Mouse (Mus musculus) heart, embryonic 13.5 days (tissue): Measurements from ENCODE around the gene Hist2h2ac. TPM values are rescaled to one million over a fixed set of nuclear protein-coding genes. Genes with fewer than 3 reads are reported as not detected.
A peak's percentile ranks its signal among the peaks of the same experiment; 100 is the strongest.
"Not testable (repeated sequence)": the region's sequence is repeated elsewhere in the genome, so short reads cannot be mapped to it uniquely, and the experiment has no call there.

Source experiments
- ATAC-seq: fragments of 200-750 bp; cut with Nextera tagmentation; 2 replicates; pipeline ENCODE4 v1.8.0; 2017; ENCODE audit warnings: moderate TSS enrichment; ENCODE audit not compliant: insufficient number of reproducible peaks, low FRiP score, low TSS enrichment; ENCODE audit errors: extremely low read depth
- H3K27ac ChIP-seq: fragments of 300-500 bp; sonication (generic); replicated peaks from 2 replicates; pipeline ENCODE4 v1.5.1; 2015; ENCODE audit warnings: moderate library complexity, mild to moderate bottlenecking, inconsistent platforms
- H3K27me3 ChIP-seq: fragments of 300-500 bp; sonication (generic); replicated peaks from 2 replicates; pipeline ENCODE4 v1.6.1; 2015; ENCODE audit warnings: mild to moderate bottlenecking, inconsistent platforms
- H3K36me3 ChIP-seq: fragments of 300-500 bp; sonication (generic); 2 replicates; pipeline ENCODE4 v1.6.1; 2015; ENCODE audit warnings: mild to moderate bottlenecking, inconsistent platforms
- H3K4me1 ChIP-seq: fragments of 300-500 bp; sonication (generic); 2 replicates; pipeline ENCODE4 v1.6.1; 2015; ENCODE audit warnings: inconsistent platforms
- H3K4me2 ChIP-seq: fragments of 300-500 bp; sonication (generic); 2 replicates; pipeline ENCODE4 v1.6.1; 2015; ENCODE audit warnings: inconsistent platforms, mild to moderate bottlenecking, moderate library complexity
- H3K4me3 ChIP-seq: fragments of 300-500 bp; sonication (generic); 2 replicates; pipeline ENCODE4 v1.5.1; 2015; ENCODE audit warnings: moderate library complexity, mild to moderate bottlenecking, inconsistent platforms
- H3K9ac ChIP-seq: fragments of 300-500 bp; sonication (generic); 2 replicates; pipeline ENCODE4 v1.6.1; 2015; ENCODE audit warnings: inconsistent platforms, mild to moderate bottlenecking, moderate library complexity
- H3K9me3 ChIP-seq: fragments of 300-500 bp; sonication (generic); 2 replicates; pipeline ENCODE4 v1.6.1; 2016; ENCODE audit warnings: inconsistent platforms
- WGBS: fragments of 180-500 bp; shearing (Covaris S2); methylation state at CpG from one replicate; pipeline ENCODE4 v1.1.7; 2015; ENCODE audit warnings: mixed read lengths; 5-methylcytosine and 5-hydroxymethylcytosine counted together
- polyA plus RNA-seq: library from polyadenylated mRNA; unstranded; fragments of >200 nt; fragmentation: Nextera tagmentation; extraction: Ambion mirVana; gene quantifications from 2 replicates; pipeline ENCODE4 v1.2.1, GENCODE M21; 2015

Gene Hist2h2ac
- 4.5 and 5.0 TPM in 2 replicates for polyA plus RNA-seq

DNA sequence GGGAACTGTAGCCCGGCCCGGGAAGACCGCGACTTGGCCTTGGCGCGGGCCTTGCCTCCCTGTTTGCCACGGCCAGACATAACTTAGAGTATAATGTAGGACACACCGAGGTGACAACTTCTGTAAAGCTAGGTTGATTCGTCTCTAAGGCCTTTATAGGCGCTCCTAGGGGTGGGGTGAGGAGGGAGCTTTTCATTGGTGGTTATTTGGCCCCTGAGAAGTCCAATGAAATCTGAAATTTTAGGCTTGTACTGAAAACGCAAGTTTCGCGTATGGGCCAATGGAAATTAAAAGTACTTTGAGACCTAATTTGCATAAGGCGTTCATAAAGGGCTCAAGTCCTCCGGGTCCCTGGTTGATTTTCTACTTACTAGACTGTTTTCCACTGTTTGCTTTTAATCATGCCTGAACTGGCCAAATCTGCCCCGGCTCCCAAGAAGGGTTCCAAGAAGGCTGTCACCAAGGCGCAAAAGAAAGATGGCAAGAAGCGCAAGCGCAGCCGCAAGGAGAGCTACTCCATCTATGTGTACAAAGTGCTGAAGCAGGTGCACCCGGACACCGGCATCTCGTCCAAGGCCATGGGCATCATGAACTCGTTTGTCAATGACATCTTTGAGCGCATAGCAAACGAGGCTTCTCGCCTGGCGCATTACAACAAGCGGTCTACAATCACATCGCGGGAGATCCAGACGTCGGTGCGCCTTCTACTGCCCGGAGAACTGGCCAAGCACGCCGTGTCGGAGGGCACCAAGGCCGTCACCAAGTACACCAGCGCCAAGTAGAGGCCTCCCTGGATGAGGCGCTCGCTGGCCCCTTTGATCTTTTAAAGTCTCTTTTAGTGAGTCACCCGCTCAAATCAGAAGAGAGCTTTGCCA, at the start of gene Hist2h2ac, which contains the start of gene Hist2h2be:
TSS of gene Hist2h2ac (minus strand) at position 116 of the 875 bp plus-strand sequence.
TSS of gene Hist2h2be (plus strand) at position 355 of the 875 bp plus-strand sequence.
- Histone ChIP-seq H3K27ac (peak within 1 kb of the TSS; percentile 98), H3K4me1 (peaks cover 49% of the 10 kb centered on the region), H3K4me3 (peak within 1 kb of the TSS; percentile 74), H3K27me3 (no peaks in the 10 kb centered on the region), H3K9me3 (no peaks in the 10 kb centered on the region), H3K4me2 (peak within 1 kb of the TSS; percentile 82), H3K9ac (peak within 1 kb of the TSS; percentile 89), H3K36me3 (no peaks in the 10 kb centered on the region)
- under 1% methylated on average over 43 of the region's 43 CpGs for WGBS
- peak; percentile 78 for ATAC-seq

DNA sequence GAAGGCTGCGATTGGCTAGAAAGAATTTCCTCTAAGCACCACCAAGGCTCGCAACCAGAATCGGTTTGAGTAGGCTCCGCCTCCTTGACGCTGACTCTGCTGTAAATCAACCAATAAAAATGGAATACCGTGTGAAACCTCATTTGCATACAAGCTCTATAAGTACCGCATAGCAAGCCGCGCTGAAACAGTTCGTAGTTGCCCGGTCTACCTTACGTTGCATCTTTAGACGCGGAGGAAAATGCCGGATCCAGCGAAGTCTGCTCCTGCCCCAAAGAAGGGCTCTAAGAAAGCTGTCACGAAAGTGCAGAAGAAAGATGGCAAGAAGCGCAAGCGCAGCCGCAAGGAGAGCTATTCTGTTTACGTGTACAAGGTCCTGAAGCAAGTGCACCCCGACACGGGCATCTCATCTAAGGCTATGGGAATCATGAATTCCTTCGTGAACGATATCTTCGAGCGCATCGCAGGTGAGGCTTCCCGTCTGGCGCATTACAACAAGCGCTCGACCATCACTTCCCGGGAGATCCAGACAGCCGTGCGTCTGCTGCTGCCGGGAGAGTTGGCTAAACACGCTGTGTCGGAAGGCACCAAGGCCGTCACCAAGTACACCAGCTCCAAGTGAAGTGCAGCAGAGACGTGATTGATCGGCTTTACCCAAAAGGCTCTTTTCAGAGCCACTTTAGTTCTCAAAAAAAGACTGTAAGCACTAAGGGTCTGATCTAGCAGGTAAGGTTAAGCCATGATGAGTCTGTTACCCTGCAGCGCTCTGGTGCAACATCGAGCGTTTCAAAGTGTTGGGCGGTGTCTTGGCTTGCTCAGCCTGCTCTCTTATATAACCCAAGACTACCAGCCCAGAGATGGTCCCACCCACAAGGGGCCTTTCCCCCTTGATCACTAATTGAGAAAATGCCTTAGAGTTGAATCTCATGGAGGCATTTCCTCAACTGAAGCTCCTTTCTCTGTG, 49.1 kb upstream of the Hist2h2ac start, which contains the start of gene Hist2h2bb:
TSS of gene Hist2h2bb (plus strand) at position 242 of the 964 bp plus-strand sequence.
- Histone ChIP-seq H3K9ac (peak within 1 kb of the TSS; percentile 85), H3K4me1 (peaks cover 18% of the 10 kb centered on the region), H3K9me3 (no peaks in the 10 kb centered on the region), H3K4me2 (peak within 1 kb of the TSS; percentile 86), H3K36me3 (no peaks in the 10 kb centered on the region), H3K27ac (peak within 1 kb of the TSS; percentile 95), H3K4me3 (peak within 1 kb of the TSS; percentile 62), H3K27me3 (no peaks in the 10 kb centered on the region)
- ATAC-seq: peak; percentile 93
- under 1% methylated on average over 45 of the region's 45 CpGs for WGBS

DNA sequence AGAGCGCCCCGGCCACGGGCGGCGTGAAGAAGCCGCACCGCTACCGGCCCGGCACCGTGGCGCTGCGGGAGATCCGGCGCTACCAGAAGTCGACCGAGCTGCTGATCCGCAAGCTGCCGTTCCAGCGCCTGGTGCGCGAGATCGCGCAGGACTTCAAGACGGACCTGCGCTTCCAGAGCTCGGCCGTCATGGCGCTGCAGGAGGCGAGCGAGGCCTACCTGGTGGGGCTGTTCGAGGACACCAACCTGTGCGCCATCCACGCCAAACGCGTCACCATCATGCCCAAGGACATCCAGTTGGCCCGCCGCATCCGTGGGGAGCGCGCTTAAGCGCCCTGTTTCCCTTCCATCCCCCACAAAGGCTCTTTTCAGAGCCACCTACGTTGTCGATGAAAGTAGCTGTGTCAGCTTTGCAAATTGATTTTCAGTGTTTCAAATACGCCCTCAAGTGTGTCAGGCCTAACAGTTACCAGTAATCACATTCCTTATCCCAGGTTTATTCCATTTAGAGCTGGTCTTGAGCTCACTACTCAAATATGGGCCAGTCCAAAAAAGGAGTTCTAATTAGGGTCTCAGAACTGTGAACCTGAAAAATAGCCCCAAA, 48.2 kb upstream of the Hist2h2ac start:
- not testable (repeated sequence) for H3K36me3 ChIP-seq, ATAC-seq, H3K9me3 ChIP-seq, H3K27me3 ChIP-seq
- Histone ChIP-seq H3K4me3 (peak overlapping the region; percentile 62), H3K4me2 (peak overlapping the region; percentile 86), H3K27ac (peak overlapping the region; percentile 95), H3K9ac (peak overlapping the region; percentile 85), H3K4me1 (peaks cover 28% of the 10 kb centered on the region)
- 2% methylated on average over 14 of the region's 44 CpGs for WGBS

DNA sequence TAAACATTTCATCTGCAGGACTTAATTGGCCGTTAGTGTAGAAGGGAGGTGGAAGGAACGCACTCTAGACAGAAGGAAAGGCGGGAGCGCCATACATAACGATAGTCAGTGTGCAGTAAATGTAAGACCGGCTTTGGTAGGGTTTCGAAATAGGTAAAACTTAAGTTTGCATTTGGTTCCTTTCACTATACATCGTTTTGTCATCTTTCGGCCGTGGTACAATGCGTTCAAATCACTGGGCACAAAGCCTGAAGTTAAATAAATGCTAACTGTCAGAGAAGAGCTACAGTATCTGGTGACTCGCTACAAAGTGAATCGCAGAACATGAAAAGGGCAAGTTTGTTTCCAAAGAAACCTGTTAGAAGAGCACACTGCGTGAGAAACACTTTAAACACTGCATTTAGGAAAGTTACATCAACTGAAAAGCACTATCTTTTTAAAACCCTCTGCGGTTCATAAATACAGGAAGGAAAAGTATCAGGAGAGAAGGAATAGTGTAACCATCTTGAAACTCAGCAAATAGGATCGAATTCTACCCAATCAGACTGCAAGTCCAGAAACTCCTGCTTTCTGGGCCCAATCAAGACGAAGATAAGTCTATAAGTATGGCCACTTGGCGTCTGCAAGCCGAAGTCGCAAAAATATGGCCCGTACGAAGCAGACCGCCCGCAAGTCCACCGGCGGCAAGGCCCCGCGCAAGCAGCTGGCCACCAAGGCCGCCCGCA, 47.5 kb upstream of the Hist2h2ac start, which contains the start of gene Hist2h3b:
TSS of gene Hist2h3b (plus strand) at position 604 of the 725 bp plus-strand sequence.
- 22% methylated on average over 30 of the region's 30 CpGs for WGBS
- Histone ChIP-seq H3K9me3 (no peaks in the 10 kb centered on the region), H3K4me1 (peaks cover 29% of the 10 kb centered on the region), H3K27ac (peak within 1 kb of the TSS; percentile 95), H3K36me3 (no peaks in the 10 kb centered on the region), H3K4me2 (peak within 1 kb of the TSS; percentile 86), H3K4me3 (peak within 1 kb of the TSS; percentile 62), H3K27me3 (no peaks in the 10 kb centered on the region), H3K9ac (peak within 1 kb of the TSS; percentile 85)
- no peak for ATAC-seq

DNA sequence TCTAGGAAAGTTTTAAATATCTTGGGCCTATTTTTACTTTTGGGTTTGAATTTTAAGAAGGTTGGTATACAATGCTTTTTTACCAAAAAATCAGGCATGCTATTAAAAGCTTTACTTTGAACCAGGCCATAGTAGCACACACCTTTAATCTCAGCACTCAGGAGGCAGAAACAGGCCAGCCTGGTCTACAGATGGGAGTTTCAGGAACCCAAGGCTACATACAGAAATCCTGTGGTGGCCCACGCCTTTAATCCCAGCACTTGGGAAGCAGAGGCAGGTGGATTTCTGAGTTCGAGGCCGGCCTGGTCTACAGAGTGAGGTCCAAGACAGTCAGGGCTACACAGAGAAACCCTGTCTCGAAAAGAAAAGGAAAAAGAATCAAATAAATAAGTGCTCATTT, 46.9 kb upstream of the Hist2h2ac start:
- no peaks in the 10 kb centered on the region for H3K27me3 ChIP-seq
- no peak overlapping the region for H3K9ac ChIP-seq
- ATAC-seq: no peak
- no peaks in the 10 kb centered on the region for H3K36me3 ChIP-seq
- no peaks in the 10 kb centered on the region for H3K9me3 ChIP-seq
- H3K4me2 ChIP-seq: peak overlapping the region; percentile 86
- H3K27ac ChIP-seq: peak overlapping the region; percentile 81
- peaks cover 30% of the 10 kb centered on the region for H3K4me1 ChIP-seq
- no peak overlapping the region for H3K4me3 ChIP-seq
- WGBS: 84% methylated on average over 4 of the region's 4 CpGs

DNA sequence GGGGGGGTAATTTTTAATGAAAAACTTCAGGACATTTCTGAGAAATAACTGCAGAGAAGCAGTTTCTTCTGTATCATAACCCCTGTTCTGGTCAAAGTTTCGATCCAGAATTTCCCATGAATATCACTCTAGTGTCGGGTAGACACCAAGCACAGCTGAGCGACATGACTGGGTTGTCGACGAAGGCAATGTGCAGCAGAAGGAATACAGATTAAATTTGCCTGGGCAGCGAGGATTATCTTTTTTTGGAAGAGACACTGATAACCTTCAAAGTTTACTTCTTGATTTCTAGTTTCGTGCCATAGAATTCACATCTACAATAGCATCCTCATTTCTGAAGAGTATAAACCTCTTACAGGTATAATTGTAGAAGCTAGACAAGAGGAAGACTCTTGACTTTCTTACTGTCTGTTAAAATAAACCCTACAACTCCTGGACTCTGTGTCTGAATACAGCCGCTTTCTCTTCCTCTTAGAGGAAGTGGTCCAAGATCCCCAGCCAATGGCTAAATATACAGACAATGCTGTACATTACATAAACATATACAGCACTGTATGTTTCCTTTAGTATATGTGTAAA, 45.5 kb upstream of the Hist2h2ac start:
- H3K4me3 ChIP-seq: no peak overlapping the region
- 61% methylated on average over 8 of the region's 8 CpGs for WGBS

DNA sequence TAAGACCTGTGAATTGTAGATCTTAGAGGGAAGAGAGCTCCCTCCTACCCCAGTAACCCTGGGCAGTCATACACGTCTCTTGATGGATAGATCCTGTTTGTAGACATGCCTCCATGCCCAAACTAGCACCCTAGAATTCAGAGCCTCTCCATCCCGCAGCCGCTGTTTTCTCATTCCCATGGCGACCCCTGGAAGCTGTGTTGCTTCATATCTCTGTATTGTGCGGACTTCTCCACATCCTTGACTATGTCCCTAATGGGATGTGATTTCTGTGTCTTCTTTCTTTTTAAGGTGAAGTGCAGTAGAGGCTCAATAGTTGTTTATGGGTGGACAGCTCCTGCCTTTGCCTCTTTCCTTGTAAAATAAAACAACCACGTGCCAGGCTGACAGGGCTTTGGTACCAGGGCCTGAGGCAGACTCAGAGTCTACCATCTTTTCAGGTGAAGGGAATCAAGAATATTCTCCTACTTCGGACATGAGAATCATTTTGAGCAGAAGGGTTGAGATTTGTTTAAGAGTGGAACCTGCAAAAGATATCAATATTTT, 43.8 kb upstream of the Hist2h2ac start:
- 72% methylated on average over 7 of the region's 7 CpGs for WGBS
- ATAC-seq: no peak
- peak overlapping the region; percentile 96 for H3K27ac ChIP-seq
- peak overlapping the region; percentile 94 for H3K9ac ChIP-seq
- H3K36me3 ChIP-seq: no peaks in the 10 kb centered on the region
- no peaks in the 10 kb centered on the region for H3K9me3 ChIP-seq
- H3K4me2 ChIP-seq: peak overlapping the region; percentile 85
- H3K4me3 ChIP-seq: peak overlapping the region; percentile 58
- H3K4me1 ChIP-seq: peaks cover 41% of the 10 kb centered on the region
- H3K27me3 ChIP-seq: no peaks in the 10 kb centered on the region

More for the DNA sequence above, 45.5 kb upstream of the Hist2h2ac start:
- no peaks in the 10 kb centered on the region for H3K36me3 ChIP-seq
- no peak for ATAC-seq
- no peak overlapping the region for H3K27ac ChIP-seq
- H3K27me3 ChIP-seq: no peaks in the 10 kb centered on the region
- peaks cover 43% of the 10 kb centered on the region for H3K4me1 ChIP-seq
- no peaks in the 10 kb centered on the region for H3K9me3 ChIP-seq
- no peak overlapping the region for H3K4me2 ChIP-seq
- H3K9ac ChIP-seq: no peak overlapping the region

DNA sequence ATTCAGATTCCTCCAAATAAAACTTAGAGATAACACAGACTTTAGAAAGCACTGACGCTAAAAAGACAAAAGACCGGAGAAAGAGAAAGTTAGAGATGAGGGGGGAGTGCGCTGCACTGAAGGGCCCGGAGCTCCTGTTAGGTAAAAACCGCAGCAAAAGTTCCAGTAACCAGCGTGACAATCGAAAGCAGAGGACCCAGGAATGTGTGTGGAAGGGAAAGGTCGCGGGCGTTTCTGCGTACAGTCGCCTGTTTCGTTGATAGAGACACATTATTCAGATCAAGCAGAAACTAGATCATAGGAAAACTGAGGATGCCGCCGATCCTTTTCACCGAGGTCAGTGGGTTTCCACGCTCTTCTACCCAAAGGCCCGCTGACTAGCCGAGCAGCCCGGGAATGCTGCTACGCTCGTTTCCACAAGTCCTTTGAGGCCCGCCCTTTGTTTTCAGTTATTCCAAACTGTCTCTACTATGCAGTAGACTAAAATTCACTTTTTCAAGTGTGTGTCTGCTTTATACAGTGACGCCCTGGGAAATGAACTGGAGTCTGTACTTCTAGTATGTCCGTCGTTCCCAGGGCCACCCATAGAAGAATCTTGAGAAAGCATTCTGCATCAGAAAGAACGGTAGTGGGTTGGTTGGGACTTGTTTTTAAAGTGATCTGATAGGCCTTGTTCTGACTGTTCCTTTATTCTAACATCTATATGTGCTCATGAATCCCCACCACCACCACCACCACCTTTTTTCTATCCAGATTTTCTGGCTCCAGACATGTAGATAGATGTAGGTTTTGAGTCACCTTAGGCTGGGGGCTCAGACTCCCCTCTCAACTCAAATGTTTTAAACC, 43.1 kb upstream of the Hist2h2ac start:
- H3K27me3 ChIP-seq: no peaks in the 10 kb centered on the region
- H3K9me3 ChIP-seq: no peaks in the 10 kb centered on the region
- ATAC-seq: no peak
- 8% methylated on average over 27 of the region's 27 CpGs for WGBS
- peaks cover 39% of the 10 kb centered on the region for H3K4me1 ChIP-seq
- H3K4me3 ChIP-seq: peak overlapping the region; percentile 58
- H3K27ac ChIP-seq: peak overlapping the region; percentile 96
- no peaks in the 10 kb centered on the region for H3K36me3 ChIP-seq
- peak overlapping the region; percentile 94 for H3K9ac ChIP-seq
- H3K4me2 ChIP-seq: peak overlapping the region; percentile 85

DNA sequence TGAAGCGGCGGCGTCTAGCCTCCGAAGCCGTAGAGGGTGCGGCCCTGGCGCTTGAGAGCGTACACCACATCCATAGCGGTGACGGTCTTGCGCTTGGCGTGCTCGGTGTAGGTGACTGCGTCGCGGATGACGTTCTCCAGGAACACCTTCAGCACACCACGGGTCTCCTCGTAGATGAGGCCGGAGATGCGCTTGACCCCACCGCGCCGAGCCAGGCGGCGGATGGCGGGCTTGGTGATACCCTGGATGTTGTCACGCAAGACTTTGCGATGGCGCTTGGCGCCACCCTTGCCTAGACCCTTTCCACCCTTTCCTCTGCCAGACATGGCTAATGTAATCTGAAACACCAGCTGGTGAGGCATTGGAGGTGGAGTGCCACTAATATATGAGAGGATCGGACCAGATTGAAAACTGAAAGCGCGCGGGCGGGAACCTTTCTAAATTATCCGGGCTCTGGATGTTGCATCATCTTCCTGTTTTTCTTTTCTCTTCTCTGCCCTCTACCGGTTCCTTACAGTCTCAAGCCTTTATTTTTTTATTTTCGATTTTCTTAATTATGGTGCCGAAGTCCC, 42.4 kb upstream of the Hist2h2ac start, which contains the start of gene Hist2h4:
TSS of gene Hist2h4 (minus strand) at position 333 of the 572 bp plus-strand sequence.
- peak within 1 kb of the TSS; percentile 94 for H3K9ac ChIP-seq
- peak within 1 kb of the TSS; percentile 96 for H3K27ac ChIP-seq
- peak within 1 kb of the TSS; percentile 58 for H3K4me3 ChIP-seq
- peak; percentile 54; the same call in 1 of the 2 replicates for ATAC-seq
- H3K4me2 ChIP-seq: peak within 1 kb of the TSS; percentile 85
- H3K9me3 ChIP-seq: no peaks in the 10 kb centered on the region
- WGBS: under 1% methylated on average over 40 of the region's 40 CpGs
- peaks cover 37% of the 10 kb centered on the region for H3K4me1 ChIP-seq
- H3K36me3 ChIP-seq: no peaks in the 10 kb centered on the region
- no peaks in the 10 kb centered on the region for H3K27me3 ChIP-seq
